Mouse (Mus musculus): ENCODE measurements at regions not wholly inside any gene's neighbourhood (a gene's known extent, or its start where the extent isn't known, plus 50 kb on each side); places are given as distances from the start of the nearest gene placed in this dataset.

DNA sequence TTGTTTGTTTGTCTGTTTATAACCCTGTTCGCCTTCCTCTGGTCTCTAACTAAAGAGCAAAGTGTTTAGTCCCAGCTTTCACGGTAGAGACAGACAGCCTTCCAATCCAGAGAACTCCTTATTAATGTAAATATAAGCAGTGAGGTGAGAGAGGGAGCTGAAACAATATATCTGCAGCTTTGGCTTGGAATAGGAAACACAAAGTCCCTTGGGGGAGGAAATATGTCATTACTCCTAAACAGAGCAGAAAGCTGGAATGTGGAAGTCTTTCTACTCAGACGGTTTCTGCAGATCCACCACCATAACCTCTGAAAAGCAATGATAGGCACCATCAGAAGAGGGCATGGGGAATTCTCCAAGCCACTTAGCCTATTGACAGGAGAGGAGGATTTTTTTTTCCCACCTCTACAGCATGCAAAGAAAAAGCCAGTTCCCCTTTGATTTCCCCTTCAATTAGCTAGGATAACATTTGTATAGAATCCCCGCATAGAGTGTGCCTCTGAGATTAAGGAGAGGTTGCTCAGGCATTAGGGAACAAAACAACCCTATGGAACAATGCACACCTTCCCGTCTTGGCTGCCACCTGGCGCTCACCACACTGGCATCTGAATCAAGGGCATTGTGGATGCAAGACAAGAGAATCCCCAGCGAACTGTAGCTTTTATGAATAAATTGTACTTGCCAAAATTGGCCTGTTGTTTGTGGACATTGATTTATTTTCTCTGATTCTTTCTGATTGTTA, 281.9 kb upstream of the Kirrel3 start:
- WGBS = 4% methylated on average over 7 of the region's 7 CpGs
- no peak for ATAC-seq
- no peaks in the 10 kb centered on the region for H3K27me3 ChIP-seq (replicated peaks; ENCODE audit: control insufficient read depth, insufficient read depth, low read length)
- no peaks in the 10 kb centered on the region for H3K36me3 ChIP-seq (ENCODE audit: control insufficient read depth, insufficient read depth)
- no peak overlapping the region for H3K9ac ChIP-seq (replicated peaks; ENCODE audit: low read depth, low read length)
- H3K27ac ChIP-seq (ENCODE audit: low read length) = no peak overlapping the region
- no peak overlapping the region for H3K4me2 ChIP-seq (ENCODE audit: low read length)
- H3K4me1 ChIP-seq (replicated peaks; ENCODE audit: control insufficient read depth, insufficient read depth, low read length) = peaks cover 18% of the 10 kb centered on the region
- no peak overlapping the region for H3K4me3 ChIP-seq (replicated peaks; ENCODE audit: low read length)
- no peaks in the 10 kb centered on the region for H3K9me3 ChIP-seq (ENCODE audit: control insufficient read depth, low read length)

DNA sequence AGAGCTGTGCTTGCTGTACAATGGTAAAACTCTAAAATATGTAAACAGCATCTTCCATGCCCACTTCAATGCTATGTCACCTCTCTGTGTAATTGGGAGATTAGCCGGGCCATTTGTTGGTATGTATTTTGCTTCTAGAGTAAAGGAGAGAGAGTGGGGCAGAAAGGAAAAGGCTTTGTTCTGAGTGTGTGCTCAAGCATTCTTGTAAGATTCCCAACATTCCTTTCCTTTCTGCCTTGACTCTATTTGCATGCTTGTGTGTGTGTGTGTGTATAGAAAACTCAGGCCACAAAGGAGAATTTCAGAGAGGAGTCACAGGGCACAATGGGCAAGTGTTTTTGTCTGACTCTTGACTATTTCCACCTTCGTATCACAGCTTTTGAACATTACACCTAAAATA, 281.2 kb upstream of the Kirrel3 start:
- peaks cover 18% of the 10 kb centered on the region for H3K4me1 ChIP-seq (replicated peaks; ENCODE audit: control insufficient read depth, insufficient read depth, low read length)
- H3K4me3 ChIP-seq (replicated peaks; ENCODE audit: low read length) = no peak overlapping the region
- H3K36me3 ChIP-seq (ENCODE audit: control insufficient read depth, insufficient read depth) = no peaks in the 10 kb centered on the region
- no peaks in the 10 kb centered on the region for H3K9me3 ChIP-seq (ENCODE audit: control insufficient read depth, low read length)
- WGBS = 23% methylated on average over 2 of the region's 2 CpGs
- ATAC-seq = no peak
- no peak overlapping the region for H3K9ac ChIP-seq (replicated peaks; ENCODE audit: low read depth, low read length)
- H3K4me2 ChIP-seq (ENCODE audit: low read length) = no peak overlapping the region
- no peaks in the 10 kb centered on the region for H3K27me3 ChIP-seq (replicated peaks; ENCODE audit: control insufficient read depth, insufficient read depth, low read length)
- H3K27ac ChIP-seq (ENCODE audit: low read length) = no peak overlapping the region

DNA sequence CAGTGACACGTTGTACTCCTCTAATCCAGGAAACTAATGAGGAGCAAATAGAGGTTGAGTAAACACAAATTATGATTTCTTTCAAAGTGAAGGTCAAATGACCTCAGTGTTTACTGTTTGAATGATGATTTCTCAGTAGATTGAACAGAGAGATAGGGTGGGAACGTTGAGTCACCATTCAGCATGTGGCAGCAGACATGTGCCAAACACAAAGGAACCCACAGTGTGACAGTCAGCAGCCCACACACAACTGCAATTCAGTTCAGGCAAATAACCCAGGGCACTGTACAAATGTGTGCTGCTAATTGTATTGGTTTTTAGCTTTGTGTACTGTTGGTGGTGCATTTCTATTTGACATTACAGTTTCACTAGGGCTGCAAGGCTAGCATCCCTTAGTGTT, 254.1 kb upstream of the Kirrel3 start:
- Histone ChIP-seq H3K27ac (ENCODE audit: low read length) (no peak overlapping the region), H3K4me3 (replicated peaks; ENCODE audit: low read length) (no peak overlapping the region), H3K9me3 (ENCODE audit: control insufficient read depth, low read length) (no peaks in the 10 kb centered on the region), H3K36me3 (ENCODE audit: control insufficient read depth, insufficient read depth) (no peaks in the 10 kb centered on the region), H3K4me1 (replicated peaks; ENCODE audit: control insufficient read depth, insufficient read depth, low read length) (no peaks in the 10 kb centered on the region), H3K27me3 (replicated peaks; ENCODE audit: control insufficient read depth, insufficient read depth, low read length) (no peaks in the 10 kb centered on the region), H3K4me2 (ENCODE audit: low read length) (no peak overlapping the region), H3K9ac (replicated peaks; ENCODE audit: low read depth, low read length) (no peak overlapping the region)
- WGBS = 15% methylated on average over 2 of the region's 2 CpGs
- ATAC-seq = no peak

DNA sequence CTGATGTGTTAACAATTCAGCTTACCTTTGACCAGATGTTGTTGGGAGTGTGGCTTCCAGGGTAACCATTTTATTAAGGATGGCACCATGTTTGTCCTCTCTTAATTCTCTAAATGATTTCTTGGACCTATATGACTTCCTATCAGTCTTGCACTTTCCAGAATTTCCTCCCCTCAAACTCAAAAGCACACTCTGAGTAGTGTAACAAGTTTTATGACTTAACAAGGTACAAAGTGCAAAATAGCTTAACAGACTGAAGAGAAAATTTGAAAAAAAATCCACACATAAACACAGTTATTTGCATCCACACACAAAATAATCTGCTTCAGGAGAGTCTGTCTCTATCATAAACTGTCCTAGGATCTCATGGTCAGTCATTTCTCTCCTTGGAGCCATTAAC, 251.0 kb upstream of the Kirrel3 start:
- H3K4me3 ChIP-seq (replicated peaks; ENCODE audit: low read length) = no peak overlapping the region

DNA sequence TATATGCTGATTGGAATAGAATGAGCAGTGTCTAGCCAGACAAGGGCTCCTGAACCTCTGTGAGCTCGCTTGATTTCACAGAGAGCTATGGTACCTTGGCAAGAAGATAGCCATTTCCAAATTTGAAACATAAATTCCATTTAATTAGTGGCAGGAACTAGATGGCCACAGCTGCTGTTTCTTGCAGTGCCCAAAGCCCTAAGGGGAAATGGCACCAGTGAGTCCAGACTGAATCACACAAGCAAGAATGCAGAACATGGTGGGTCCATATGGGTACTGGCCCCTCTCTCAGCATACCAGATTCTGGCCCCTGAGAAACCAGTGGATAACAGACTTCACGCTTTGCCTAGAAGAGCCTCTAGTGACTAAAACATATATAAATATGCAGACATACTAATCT, 246.2 kb upstream of the Kirrel3 start:
- H3K36me3 ChIP-seq (ENCODE audit: control insufficient read depth, insufficient read depth) = no peaks in the 10 kb centered on the region
- H3K9me3 ChIP-seq (ENCODE audit: control insufficient read depth, low read length) = no peaks in the 10 kb centered on the region
- 0 out of 2 replicates have a peak, but pooled peaks cover under 1% of the 10 kb centered on the region for H3K4me1 ChIP-seq (replicated peaks; ENCODE audit: control insufficient read depth, insufficient read depth, low read length)
- ATAC-seq = no peak
- H3K4me2 ChIP-seq (ENCODE audit: low read length) = no peak overlapping the region
- no peak overlapping the region for H3K27ac ChIP-seq (ENCODE audit: low read length)
- no peak overlapping the region for H3K9ac ChIP-seq (replicated peaks; ENCODE audit: low read depth, low read length)
- no peaks in the 10 kb centered on the region for H3K27me3 ChIP-seq (replicated peaks; ENCODE audit: control insufficient read depth, insufficient read depth, low read length)
- H3K4me3 ChIP-seq (replicated peaks; ENCODE audit: low read length) = no peak overlapping the region
- 85% methylated on average over 2 of the region's 2 CpGs for WGBS

More for the DNA sequence above, 251.0 kb upstream of the Kirrel3 start:
- Histone ChIP-seq H3K27me3 (replicated peaks; ENCODE audit: control insufficient read depth, insufficient read depth, low read length) (no peaks in the 10 kb centered on the region), H3K9me3 (ENCODE audit: control insufficient read depth, low read length) (no peaks in the 10 kb centered on the region), H3K4me2 (ENCODE audit: low read length) (no peak overlapping the region), H3K4me1 (replicated peaks; ENCODE audit: control insufficient read depth, insufficient read depth, low read length) (no peaks in the 10 kb centered on the region), H3K9ac (replicated peaks; ENCODE audit: low read depth, low read length) (no peak overlapping the region), H3K27ac (ENCODE audit: low read length) (no peak overlapping the region), H3K36me3 (ENCODE audit: control insufficient read depth, insufficient read depth) (no peaks in the 10 kb centered on the region)
- no peak for ATAC-seq

DNA sequence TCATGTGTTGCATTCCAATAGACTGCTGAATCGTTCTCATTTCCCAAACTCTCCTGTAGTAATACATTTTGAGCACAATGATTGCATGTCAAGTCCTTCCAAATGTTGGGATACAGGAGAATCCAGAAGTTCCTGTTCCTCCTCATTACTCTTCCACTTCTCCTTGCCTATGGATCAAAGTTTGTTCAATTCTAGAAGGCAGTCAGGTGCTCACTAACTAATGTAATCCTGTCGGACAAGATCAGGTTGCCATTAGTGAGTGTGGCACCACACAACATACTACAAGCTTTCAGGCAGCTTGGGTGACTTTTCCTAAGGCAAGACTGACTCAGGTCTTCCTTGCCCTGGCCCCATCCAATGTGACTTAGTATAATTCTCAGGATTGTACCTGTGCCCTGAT, 242.0 kb upstream of the Kirrel3 start:
- H3K27ac ChIP-seq (ENCODE audit: low read length) = no peak overlapping the region
- H3K4me2 ChIP-seq (ENCODE audit: low read length) = no peak overlapping the region
- no peaks in the 10 kb centered on the region for H3K27me3 ChIP-seq (replicated peaks; ENCODE audit: control insufficient read depth, insufficient read depth, low read length)
- no peaks in the 10 kb centered on the region for H3K36me3 ChIP-seq (ENCODE audit: control insufficient read depth, insufficient read depth)
- WGBS = 88% methylated on average over 2 of the region's 2 CpGs
- no peak overlapping the region for H3K4me3 ChIP-seq (replicated peaks; ENCODE audit: low read length)
- H3K9me3 ChIP-seq (ENCODE audit: control insufficient read depth, low read length) = no peaks in the 10 kb centered on the region
- ATAC-seq = no peak
- no peak overlapping the region for H3K9ac ChIP-seq (replicated peaks; ENCODE audit: low read depth, low read length)
- H3K4me1 ChIP-seq (replicated peaks; ENCODE audit: control insufficient read depth, insufficient read depth, low read length) = 0 out of 2 replicates have a peak, but pooled peaks cover 3% of the 10 kb centered on the region

DNA sequence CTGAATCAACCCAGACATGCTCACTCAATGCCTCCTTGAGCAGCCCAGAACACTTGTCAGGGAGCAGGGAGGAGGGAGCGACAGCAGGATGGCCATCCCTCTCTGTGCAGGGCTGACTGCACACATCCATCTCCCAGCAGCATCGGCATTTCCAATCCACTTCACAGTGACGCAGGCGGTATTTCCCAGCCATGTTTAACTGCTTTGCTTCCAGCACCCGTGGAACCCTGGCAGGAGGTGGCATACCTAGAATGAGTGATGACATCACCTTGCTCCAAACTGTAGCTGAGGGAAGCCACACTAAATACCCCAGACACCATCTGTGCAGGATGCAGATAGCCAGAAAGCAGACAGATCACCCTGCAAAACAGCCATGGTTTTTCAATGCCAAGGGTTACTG, 241.1 kb upstream of the Kirrel3 start:
- no peak overlapping the region for H3K27ac ChIP-seq (ENCODE audit: low read length)
- WGBS = 66% methylated on average over 5 of the region's 5 CpGs
- ATAC-seq = no peak
- no peaks in the 10 kb centered on the region for H3K9me3 ChIP-seq (ENCODE audit: control insufficient read depth, low read length)
- no peak overlapping the region for H3K4me2 ChIP-seq (ENCODE audit: low read length)
- H3K36me3 ChIP-seq (ENCODE audit: control insufficient read depth, insufficient read depth) = no peaks in the 10 kb centered on the region
- H3K4me3 ChIP-seq (replicated peaks; ENCODE audit: low read length) = no peak overlapping the region
- H3K9ac ChIP-seq (replicated peaks; ENCODE audit: low read depth, low read length) = no peak overlapping the region
- H3K4me1 ChIP-seq (replicated peaks; ENCODE audit: control insufficient read depth, insufficient read depth, low read length) = 0 out of 2 replicates have a peak, but pooled peaks cover 3% of the 10 kb centered on the region
- no peaks in the 10 kb centered on the region for H3K27me3 ChIP-seq (replicated peaks; ENCODE audit: control insufficient read depth, insufficient read depth, low read length)

DNA sequence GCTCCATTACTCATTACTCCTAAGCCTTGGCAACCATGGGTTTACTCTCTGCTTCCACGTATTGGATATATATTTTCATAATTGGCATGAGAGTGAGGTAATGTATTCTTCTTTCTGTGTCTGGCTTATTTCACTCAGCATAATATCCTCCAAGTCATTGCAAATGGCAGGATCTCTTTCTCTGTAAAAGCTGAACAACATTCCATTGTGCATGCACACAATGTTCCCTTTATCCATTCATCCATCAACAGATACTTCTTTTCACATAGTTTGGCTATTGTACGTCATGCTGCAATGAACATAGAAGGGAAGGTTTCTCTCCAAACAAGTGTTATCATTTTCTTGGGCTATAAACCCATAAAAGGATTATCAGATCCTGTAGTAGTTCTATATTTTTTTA, 232.9 kb upstream of the Kirrel3 start:
- Histone ChIP-seq H3K27me3 (replicated peaks; ENCODE audit: control insufficient read depth, insufficient read depth, low read length) (no peaks in the 10 kb centered on the region), H3K4me2 (ENCODE audit: low read length) (no peak overlapping the region), H3K36me3 (ENCODE audit: control insufficient read depth, insufficient read depth) (no peaks in the 10 kb centered on the region), H3K9ac (replicated peaks; ENCODE audit: low read depth, low read length) (no peak overlapping the region), H3K9me3 (ENCODE audit: control insufficient read depth, low read length) (no peaks in the 10 kb centered on the region), H3K4me3 (replicated peaks; ENCODE audit: low read length) (no peak overlapping the region), H3K27ac (ENCODE audit: low read length) (no peak overlapping the region), H3K4me1 (replicated peaks; ENCODE audit: control insufficient read depth, insufficient read depth, low read length) (no peaks in the 10 kb centered on the region)
- WGBS = 52% methylated on average over 2 of the region's 2 CpGs
- ATAC-seq = no peak

DNA sequence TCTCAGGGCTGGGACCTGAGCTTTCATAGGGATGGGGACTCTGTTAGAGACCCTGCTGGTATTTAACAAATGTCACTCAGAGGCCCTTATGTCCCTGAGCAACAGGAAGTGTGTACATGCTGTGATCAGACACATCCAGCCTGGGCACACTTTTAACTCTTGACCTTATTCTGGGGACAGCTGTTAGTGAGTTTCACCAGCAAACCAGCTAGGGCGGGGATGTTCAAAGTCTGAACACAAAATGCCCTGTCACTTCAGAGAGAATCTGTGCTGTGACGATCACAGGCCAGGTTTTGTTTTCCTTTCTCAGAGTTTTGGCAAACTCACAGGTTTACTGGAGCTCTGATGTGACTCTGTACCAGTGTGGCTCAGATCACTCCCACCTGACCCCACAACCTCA, 227.2 kb upstream of the Kirrel3 start:
- Histone ChIP-seq H3K4me2 (ENCODE audit: low read length) (no peak overlapping the region), H3K27ac (ENCODE audit: low read length) (no peak overlapping the region), H3K4me3 (replicated peaks; ENCODE audit: low read length) (no peak overlapping the region), H3K27me3 (replicated peaks; ENCODE audit: control insufficient read depth, insufficient read depth, low read length) (no peaks in the 10 kb centered on the region), H3K36me3 (ENCODE audit: control insufficient read depth, insufficient read depth) (no peaks in the 10 kb centered on the region), H3K9ac (replicated peaks; ENCODE audit: low read depth, low read length) (no peak overlapping the region), H3K9me3 (ENCODE audit: control insufficient read depth, low read length) (no peaks in the 10 kb centered on the region), H3K4me1 (replicated peaks; ENCODE audit: control insufficient read depth, insufficient read depth, low read length) (no peaks in the 10 kb centered on the region)
- no peak for ATAC-seq
- 58% methylated on average over 2 of the region's 2 CpGs for WGBS

DNA sequence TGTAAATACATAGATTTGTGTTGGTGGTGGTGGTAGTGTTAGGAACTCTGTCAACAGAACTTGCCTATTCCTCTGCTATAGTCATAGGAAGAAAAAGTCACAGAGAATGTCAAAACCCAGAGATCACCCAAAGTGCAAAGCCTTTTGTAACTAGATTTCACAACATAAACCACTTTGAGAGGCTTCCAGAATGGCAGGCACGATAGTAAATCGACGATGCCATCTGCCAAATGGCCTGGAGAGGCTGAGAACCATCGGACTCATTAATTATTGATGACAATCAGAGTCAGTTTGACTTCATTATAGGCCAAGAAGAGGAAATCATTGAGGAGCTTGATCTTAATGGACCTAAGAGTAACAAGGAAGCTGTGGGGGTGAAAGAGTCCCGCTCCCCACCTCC, 207.6 kb upstream of the Kirrel3 start:
- no peaks in the 10 kb centered on the region for H3K36me3 ChIP-seq (ENCODE audit: control insufficient read depth, insufficient read depth)
- H3K4me1 ChIP-seq (replicated peaks; ENCODE audit: control insufficient read depth, insufficient read depth, low read length) = no peaks in the 10 kb centered on the region
- H3K27ac ChIP-seq (ENCODE audit: low read length) = no peak overlapping the region
- WGBS = 60% methylated on average over 5 of the region's 5 CpGs
- no peak overlapping the region for H3K4me3 ChIP-seq (replicated peaks; ENCODE audit: low read length)
- H3K9me3 ChIP-seq (ENCODE audit: control insufficient read depth, low read length) = no peaks in the 10 kb centered on the region
- no peaks in the 10 kb centered on the region for H3K27me3 ChIP-seq (replicated peaks; ENCODE audit: control insufficient read depth, insufficient read depth, low read length)
- H3K9ac ChIP-seq (replicated peaks; ENCODE audit: low read depth, low read length) = no peak overlapping the region
- H3K4me2 ChIP-seq (ENCODE audit: low read length) = no peak overlapping the region
- ATAC-seq = no peak

Measured in forebrain, embryonic 16.5 days (tissue).